Mouse (Mus musculus) stomach, embryonic 16.5 days (tissue): ENCODE measurements around the gene Rnf26. TPM values are rescaled to one million over a fixed set of nuclear protein-coding genes. Genes with fewer than 3 reads are reported as not detected.

Source experiments
- ATAC-seq: fragments of 200-750 bp; cut with Nextera tagmentation; 2 replicates; pipeline ENCODE4 v1.8.0; 2017; ENCODE audit warnings: moderate number of reproducible peaks, moderate TSS enrichment; ENCODE audit not compliant: insufficient read depth, low FRiP score
- H3K27ac ChIP-seq: fragments of 300-500 bp; sonication (generic); 2 replicates; pipeline ENCODE4 v1.5.1; 2014; ENCODE audit warnings: low read length
- H3K27me3 ChIP-seq: fragments of 300-500 bp; sonication (generic); 2 replicates; pipeline ENCODE4 v1.6.1; 2014; ENCODE audit warnings: low read length, control low read depth, mixed read lengths; ENCODE audit not compliant: control insufficient read depth, insufficient read depth
- H3K36me3 ChIP-seq: fragments of 300-500 bp; sonication (generic); 2 replicates; pipeline ENCODE4 v1.6.1; 2014; ENCODE audit warnings: low read length; ENCODE audit not compliant: control insufficient read depth, insufficient read depth
- H3K4me1 ChIP-seq: fragments of 300-500 bp; sonication (generic); 2 replicates; pipeline ENCODE4 v1.6.1; 2014; ENCODE audit warnings: low read length, control low read depth, mixed read lengths; ENCODE audit not compliant: control insufficient read depth, insufficient read depth
- H3K4me2 ChIP-seq: fragments of 300-500 bp; sonication (generic); 2 replicates; pipeline ENCODE4 v1.6.1; 2014; ENCODE audit warnings: low read depth, low read length, mixed read lengths
- H3K4me3 ChIP-seq: fragments of 300-500 bp; sonication (generic); replicated peaks from 2 replicates; pipeline ENCODE4 v1.5.1; 2014; ENCODE audit warnings: mild to moderate bottlenecking, low read length
- H3K9ac ChIP-seq: fragments of 300-500 bp; sonication (generic); 2 replicates; pipeline ENCODE4 v1.6.1; 2014; ENCODE audit warnings: low read length
- H3K9me3 ChIP-seq: fragments of 300-500 bp; sonication (generic); replicated peaks from 2 replicates; pipeline ENCODE4 v1.6.1; 2016; ENCODE audit warnings: low read length, control low read depth; ENCODE audit not compliant: control insufficient read depth
- WGBS: fragments of 180-500 bp; shearing (Covaris S2); extraction: QIAGEN DNeasy Blood & Tissue Kit; methylation state at CpG from one replicate; pipeline ENCODE4 v1.1.7; 2014; 5-methylcytosine and 5-hydroxymethylcytosine counted together
- polyA plus RNA-seq: library from polyadenylated mRNA; unstranded; fragments of >200 nt; fragmentation: Nextera tagmentation; extraction: Ambion mirVana; gene quantifications from 2 replicates; pipeline ENCODE4 v1.2.1, GENCODE M21; 2015

Rnf26 gene
- polyA plus RNA-seq, 1 experiment from 2014 or later, result 42.3 TPM

DNA sequence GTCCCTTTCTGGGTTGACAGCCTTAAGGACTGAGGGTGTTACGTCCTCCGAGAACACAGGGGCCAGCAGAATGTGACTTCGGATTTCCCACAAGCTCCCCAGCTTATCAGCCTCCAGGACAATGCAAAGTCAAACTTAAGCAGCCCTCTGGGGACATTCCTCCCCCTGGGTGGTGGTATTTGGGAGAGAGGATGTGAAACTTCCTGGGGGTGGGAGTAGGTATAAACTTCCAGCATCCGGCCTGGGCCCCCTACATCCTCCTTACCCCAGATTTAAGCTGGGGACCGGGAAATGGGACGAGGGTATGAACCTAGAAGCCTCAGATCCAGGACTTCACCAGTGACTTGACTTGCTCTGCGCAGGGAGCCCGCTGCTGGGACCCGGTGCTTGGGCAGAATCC is 16.3 kb upstream of the Rnf26 start:
- Histone ChIP-seq H3K27ac (peak overlapping the region; percentile 95), H3K9me3 (no peaks in the 10 kb centered on the region), H3K9ac (peak overlapping the region; percentile 74), H3K27me3 (no peaks in the 10 kb centered on the region), H3K36me3 (no peaks in the 10 kb centered on the region), H3K4me2 (peak overlapping the region; percentile 70), H3K4me1 (peaks cover 46% of the 10 kb centered on the region), H3K4me3 (peak overlapping the region; percentile 45)
- WGBS, result 7% methylated on average over 9 of the region's 9 CpGs
- no peak; the same call in 1 of the 2 replicates for ATAC-seq

DNA sequence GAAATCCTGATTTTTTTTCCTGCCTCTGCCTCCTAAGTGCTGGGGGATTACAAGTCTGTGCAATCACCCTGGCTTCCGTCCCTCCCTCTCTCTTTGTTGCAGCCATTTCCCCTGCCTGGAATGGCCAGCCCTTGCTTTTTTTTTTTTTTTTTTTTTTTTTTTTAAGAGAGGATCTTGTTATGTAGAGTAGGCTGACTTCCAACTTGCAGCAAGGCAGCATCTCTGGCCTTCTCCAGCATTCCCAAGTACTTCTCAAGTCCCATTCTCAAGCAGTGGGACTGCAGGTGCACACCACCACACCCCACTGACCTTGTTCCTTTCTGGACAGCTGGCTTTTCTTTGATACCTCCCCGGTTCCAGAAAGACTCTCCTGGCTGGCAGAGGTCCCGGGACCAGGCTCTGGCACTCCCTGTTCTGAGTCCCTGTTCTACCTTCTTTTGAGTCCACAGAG is 14.1 kb upstream of the Rnf26 start:
- H3K27ac ChIP-seq, result peak overlapping the region; percentile 25; the same call in 1 of the 2 replicates
- H3K4me2 ChIP-seq, result no peak overlapping the region
- H3K36me3 ChIP-seq, result no peaks in the 10 kb centered on the region
- no peak overlapping the region for H3K4me3 ChIP-seq
- H3K27me3 ChIP-seq, result no peaks in the 10 kb centered on the region
- H3K9ac ChIP-seq, result no peak overlapping the region
- no peak for ATAC-seq
- H3K9me3 ChIP-seq, result no peaks in the 10 kb centered on the region
- WGBS, result 48% methylated on average over 3 of the region's 3 CpGs
- H3K4me1 ChIP-seq, result peaks cover 34% of the 10 kb centered on the region

DNA sequence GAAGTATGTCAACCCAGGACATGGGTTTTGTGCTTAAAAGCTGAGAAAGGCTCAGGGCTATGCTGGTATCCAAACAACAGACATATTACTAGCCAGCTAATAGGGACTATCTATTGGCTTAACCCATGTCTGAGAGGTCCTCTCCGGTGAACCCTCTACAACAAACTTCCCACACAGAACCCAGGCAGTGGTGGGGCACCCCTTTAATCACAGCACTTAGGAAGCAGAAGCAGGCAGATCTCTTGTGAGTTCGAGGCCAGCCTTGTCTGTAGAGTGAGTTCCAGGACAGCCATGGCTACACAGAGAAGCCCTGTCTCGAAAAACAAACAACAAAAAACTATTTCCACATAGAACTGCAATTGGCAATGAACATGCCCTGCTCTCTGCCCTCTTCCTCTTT is 13.4 kb upstream of the Rnf26 start:
- WGBS, result 84% methylated on average over 3 of the region's 3 CpGs
- H3K36me3 ChIP-seq, result no peaks in the 10 kb centered on the region
- no peak for ATAC-seq
- no peak overlapping the region for H3K4me2 ChIP-seq
- no peak overlapping the region for H3K9ac ChIP-seq
- no peaks in the 10 kb centered on the region for H3K9me3 ChIP-seq
- no peaks in the 10 kb centered on the region for H3K27me3 ChIP-seq
- H3K4me3 ChIP-seq, result no peak overlapping the region
- peaks cover 34% of the 10 kb centered on the region for H3K4me1 ChIP-seq
- peak overlapping the region; percentile 56 for H3K27ac ChIP-seq

DNA sequence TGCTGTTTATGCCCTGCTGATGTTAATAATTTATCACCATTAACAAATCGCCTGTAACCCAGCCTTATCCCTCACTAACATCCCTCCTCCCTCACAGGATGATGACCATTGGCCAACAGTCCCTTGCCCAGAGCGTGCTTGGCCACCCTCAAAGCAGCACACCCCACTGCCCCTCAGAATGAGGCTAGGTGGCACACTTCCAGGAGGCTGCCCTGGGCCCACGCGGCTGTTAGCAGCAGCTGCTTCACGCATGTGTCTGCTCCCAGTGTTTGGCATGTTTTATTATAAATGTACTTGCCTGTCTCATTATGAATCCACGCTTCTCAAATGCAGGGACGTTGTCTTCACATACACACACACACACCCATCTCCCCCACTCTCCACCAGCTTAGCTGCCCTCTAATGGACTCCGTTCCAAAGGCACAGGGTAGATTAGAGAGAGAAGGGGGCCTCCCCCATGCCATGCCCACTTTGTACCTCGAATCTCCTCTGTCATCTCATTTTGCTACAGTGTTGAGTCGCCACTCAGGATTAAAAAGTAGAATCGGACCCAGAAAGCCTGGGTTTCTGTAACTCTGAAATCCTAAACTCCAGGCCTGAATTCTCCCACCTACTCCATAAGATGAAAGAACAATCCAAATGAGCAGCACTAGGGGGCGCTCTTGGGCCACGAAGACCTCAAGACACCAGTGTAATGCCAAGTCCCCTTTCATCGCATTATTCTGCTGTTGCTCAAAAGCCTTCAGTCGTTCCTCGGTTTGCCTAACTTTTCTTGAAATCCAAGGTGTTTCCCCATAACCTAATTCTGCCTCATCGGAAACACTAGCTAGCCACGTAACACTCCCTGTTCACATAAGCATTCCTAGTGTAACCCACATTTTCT is 12.5 kb upstream of the Rnf26 start:
- H3K4me1 ChIP-seq, result peaks cover 32% of the 10 kb centered on the region
- H3K9ac ChIP-seq, result no peak overlapping the region
- no peaks in the 10 kb centered on the region for H3K36me3 ChIP-seq
- no peaks in the 10 kb centered on the region for H3K9me3 ChIP-seq
- H3K4me3 ChIP-seq, result 0 out of 2 replicates have a peak overlapping the region, but pooled peaks have one; percentile 13
- 22% methylated on average over 18 of the region's 18 CpGs for WGBS
- H3K27me3 ChIP-seq, result no peaks in the 10 kb centered on the region
- 0 out of 2 replicates have a peak, but pooled peaks have one; percentile 25 for ATAC-seq
- peak overlapping the region; percentile 35 for H3K4me2 ChIP-seq
- H3K27ac ChIP-seq, result peak overlapping the region; percentile 56

DNA sequence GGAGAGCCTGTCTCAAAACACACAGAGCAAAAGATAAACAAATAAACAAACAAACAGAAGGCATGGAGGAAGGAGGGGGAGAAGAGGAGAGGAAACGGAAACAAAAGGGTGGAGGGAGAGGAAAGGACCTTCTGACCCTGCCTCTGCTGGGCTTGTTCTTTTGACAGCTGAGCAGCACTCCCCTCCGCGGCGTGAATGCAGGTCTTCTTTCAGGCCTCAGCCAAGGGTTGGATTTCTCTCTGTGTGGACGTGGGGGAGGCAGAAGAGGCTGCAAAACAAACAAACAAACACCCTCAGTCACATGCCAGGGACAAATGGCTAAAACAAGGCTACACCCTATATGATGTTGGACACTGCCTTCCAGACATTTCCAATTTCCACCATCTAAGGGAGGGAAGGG is 11.7 kb upstream of the Rnf26 start:
- H3K36me3 ChIP-seq, result no peaks in the 10 kb centered on the region
- no peak overlapping the region for H3K27ac ChIP-seq
- H3K9me3 ChIP-seq, result no peaks in the 10 kb centered on the region
- no peak overlapping the region for H3K9ac ChIP-seq
- peaks cover 25% of the 10 kb centered on the region for H3K4me1 ChIP-seq
- 57% methylated on average over 5 of the region's 5 CpGs for WGBS
- no peak for ATAC-seq
- H3K4me3 ChIP-seq, result no peak overlapping the region
- no peak overlapping the region for H3K4me2 ChIP-seq
- no peaks in the 10 kb centered on the region for H3K27me3 ChIP-seq

DNA sequence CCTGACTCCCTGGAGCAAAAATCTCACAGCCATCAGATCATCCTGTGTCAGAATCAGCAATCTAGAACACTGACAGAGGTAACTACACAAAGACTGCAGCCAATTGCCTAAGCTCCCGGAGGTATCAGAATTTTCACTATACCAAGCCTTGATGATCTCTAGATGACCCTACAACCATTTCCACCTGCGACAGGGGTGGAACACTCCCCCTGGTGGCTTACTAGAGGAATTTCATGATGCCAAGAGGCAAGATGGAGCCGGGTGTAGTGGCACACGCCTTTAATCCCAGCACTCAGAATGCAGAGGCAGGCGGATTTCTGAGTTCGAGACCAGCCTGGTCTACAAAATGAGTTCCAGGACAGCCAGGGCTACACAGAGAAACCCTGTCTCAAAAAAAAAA is 11.0 kb upstream of the Rnf26 start:
- Histone ChIP-seq H3K9ac (no peak overlapping the region), H3K4me3 (no peak overlapping the region), H3K27ac (no peak overlapping the region), H3K4me1 (peaks cover 20% of the 10 kb centered on the region), H3K4me2 (no peak overlapping the region), H3K9me3 (no peaks in the 10 kb centered on the region), H3K36me3 (no peaks in the 10 kb centered on the region), H3K27me3 (no peaks in the 10 kb centered on the region)
- ATAC-seq, result no peak
- WGBS, result 69% methylated on average over 6 of the region's 6 CpGs

DNA sequence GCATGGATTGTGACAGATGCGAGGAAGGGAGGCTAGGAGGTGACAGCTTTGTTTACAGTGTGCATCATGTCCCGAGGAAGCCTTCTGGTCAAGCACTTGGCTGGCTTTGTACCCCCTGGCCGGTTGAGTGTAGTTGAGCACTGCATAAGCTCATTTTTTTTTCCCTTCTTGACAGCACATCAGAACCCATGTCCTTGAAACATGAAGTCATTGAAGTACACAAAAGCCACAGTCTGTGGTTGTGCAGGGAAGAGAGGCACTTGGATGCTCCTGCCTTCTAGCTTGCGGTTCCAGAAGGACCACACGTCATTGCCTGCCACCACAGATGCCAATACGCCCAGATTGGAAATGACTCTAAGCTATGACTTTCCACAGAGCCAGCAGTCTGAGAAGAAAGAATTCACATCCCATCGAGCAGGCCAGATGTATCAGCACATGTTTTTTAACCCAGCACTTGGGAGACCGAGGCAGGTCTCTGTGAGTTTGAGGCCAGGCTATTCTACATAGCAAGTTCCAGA is 6.7 kb upstream of the Rnf26 start:
- no peaks in the 10 kb centered on the region for H3K27me3 ChIP-seq
- no peak overlapping the region for H3K27ac ChIP-seq
- no peaks in the 10 kb centered on the region for H3K36me3 ChIP-seq
- no peaks in the 10 kb centered on the region for H3K4me1 ChIP-seq
- no peaks in the 10 kb centered on the region for H3K9me3 ChIP-seq
- H3K9ac ChIP-seq, result no peak overlapping the region
- H3K4me2 ChIP-seq, result no peak overlapping the region
- no peak overlapping the region for H3K4me3 ChIP-seq
- WGBS, result 64% methylated on average over 8 of the region's 8 CpGs
- no peak for ATAC-seq

DNA sequence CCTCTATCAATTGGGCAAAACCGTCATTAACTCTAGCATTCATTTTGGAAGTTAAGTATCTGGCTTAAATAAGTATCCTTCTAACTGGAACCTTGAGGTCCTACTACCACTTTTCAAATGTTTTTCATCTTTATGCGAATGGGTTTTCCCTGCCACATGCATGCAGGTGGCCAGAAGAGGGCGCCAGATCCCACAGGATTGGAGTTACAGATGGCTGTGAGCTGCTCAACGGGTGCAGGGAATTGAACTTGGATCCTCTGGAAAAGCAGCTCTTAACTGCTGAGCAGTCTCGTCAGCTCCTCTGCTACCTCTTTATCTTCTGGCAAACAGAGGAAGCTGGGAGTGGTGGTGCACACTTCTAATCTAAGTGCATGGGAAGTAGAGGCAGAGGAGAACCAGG is 5.7 kb upstream of the Rnf26 start:
- Histone ChIP-seq H3K27me3 (no peaks in the 10 kb centered on the region), H3K4me1 (no peaks in the 10 kb centered on the region), H3K27ac (no peak overlapping the region), H3K9ac (no peak overlapping the region), H3K9me3 (no peaks in the 10 kb centered on the region), H3K36me3 (no peaks in the 10 kb centered on the region), H3K4me2 (no peak overlapping the region), H3K4me3 (no peak overlapping the region)
- WGBS, result 53% methylated on average over 5 of the region's 5 CpGs
- no peak for ATAC-seq

DNA sequence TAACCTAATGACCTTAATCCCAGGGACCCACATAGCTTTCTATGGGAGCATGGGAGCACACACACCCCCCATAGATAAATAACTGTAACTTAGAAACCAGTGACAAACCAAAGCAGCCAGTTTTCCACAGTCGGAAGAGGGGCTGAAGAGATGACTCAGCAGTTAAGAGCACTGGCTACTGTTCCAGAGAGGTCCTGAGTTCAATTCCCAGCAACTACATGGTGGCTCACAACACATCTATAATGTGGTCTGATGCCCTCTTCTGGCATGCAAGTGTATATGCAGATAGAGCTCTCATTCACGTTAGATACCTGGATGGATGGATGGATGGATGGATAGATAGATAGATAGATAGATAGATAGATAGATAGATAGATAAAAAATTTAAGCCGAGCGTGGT is 2.9 kb upstream of the Rnf26 start:
- Histone ChIP-seq H3K9me3 (no peaks in the 10 kb centered on the region), H3K4me3 (no peak overlapping the region), H3K4me1 (no peaks in the 10 kb centered on the region), H3K36me3 (no peaks in the 10 kb centered on the region), H3K4me2 (no peak overlapping the region), H3K9ac (no peak overlapping the region), H3K27ac (no peak overlapping the region), H3K27me3 (no peaks in the 10 kb centered on the region)
- no peak for ATAC-seq
- 90% methylated on average over 4 of the region's 4 CpGs for WGBS
